Mouse (Mus musculus): ENCODE measurements around the gene Arid4a. TPM values are rescaled to one million over a fixed set of nuclear protein-coding genes. Genes with fewer than 3 reads are reported as not detected.

The Arid4a gene
- polyA plus RNA-seq, 1 experiment = 8.1 TPM

- peak; percentile 77 for DNase-seq
- H3K4me3 ChIP-seq (ENCODE audit: control insufficient read depth, insufficient read depth, low read length) = peak overlapping the region; percentile 67
- TF ChIP-seq CTCF (IDR thresholded peaks at IDR 0.05; ENCODE audit: borderline replicate concordance, control insufficient read depth, extremely low read depth, insufficient read depth, low read length, poor library complexity) = no peak
- peak; percentile 51; the same call in 1 of the 2 replicates for TF ChIP-seq POLR2A (IDR thresholded peaks at IDR 0.05; ENCODE audit: control insufficient read depth, extremely low read depth, insufficient read depth, low read length, poor library complexity)
- peak overlapping the region; percentile 74 for H3K27ac ChIP-seq (ENCODE audit: control insufficient read depth, insufficient read depth, low read length)
- peaks cover 5% of the 10 kb centered on the region for H3K4me1 ChIP-seq (replicated peaks; ENCODE audit: control insufficient read depth, insufficient read depth, low read length)
- H3K27me3 ChIP-seq (ENCODE audit: control insufficient read depth, insufficient read depth, low read length) = no peaks in the 10 kb centered on the region
- under 1% methylated on average over 30 of the region's 30 CpGs for WGBS
- H3K36me3 ChIP-seq (ENCODE audit: control insufficient read depth, insufficient read depth, low read length) = no peaks in the 10 kb centered on the region; the same call in 1 of the 2 replicates
Measured at GRCm38 (mm10) chr12:71136974-71137491, 121.2 kb downstream of the Arid4a start.

DNA sequence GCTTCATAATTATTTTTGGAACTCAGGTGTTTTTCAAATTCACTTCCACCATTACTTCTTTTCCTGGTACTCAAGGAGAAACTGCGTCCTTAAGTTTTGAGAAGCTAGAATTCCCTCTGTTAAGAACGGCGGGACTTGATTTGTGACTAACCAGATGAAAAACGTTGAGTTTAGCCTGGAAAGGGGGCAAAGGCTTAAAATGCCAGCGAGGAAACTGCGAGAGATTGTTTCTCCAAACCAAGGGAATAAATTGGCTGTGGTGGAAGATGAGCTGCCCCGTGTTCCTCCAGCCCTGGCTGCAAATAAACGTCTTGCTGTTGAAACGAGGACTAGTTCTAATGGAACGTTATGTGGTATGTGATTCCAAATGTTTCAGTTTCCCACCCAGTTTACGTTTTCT lies 121.9 kb downstream of the Arid4a start:
- DNase-seq = no peak
- Histone ChIP-seq H3K27me3 (ENCODE audit: control insufficient read depth, insufficient read depth, low read length) (no peaks in the 10 kb centered on the region), H3K4me3 (ENCODE audit: control insufficient read depth, insufficient read depth, low read length) (peak overlapping the region; percentile 28), H3K27ac (ENCODE audit: control insufficient read depth, insufficient read depth, low read length) (no peak overlapping the region), H3K4me1 (replicated peaks; ENCODE audit: control insufficient read depth, insufficient read depth, low read length) (peaks cover 5% of the 10 kb centered on the region), H3K36me3 (ENCODE audit: control insufficient read depth, insufficient read depth, low read length) (peaks cover 6% of the 10 kb centered on the region)
- WGBS = under 1% methylated on average over 11 of the region's 11 CpGs
- no peak for TF ChIP-seq POLR2A (IDR thresholded peaks at IDR 0.05; ENCODE audit: control insufficient read depth, extremely low read depth, insufficient read depth, low read length, poor library complexity)
- TF ChIP-seq CTCF (IDR thresholded peaks at IDR 0.05; ENCODE audit: borderline replicate concordance, control insufficient read depth, extremely low read depth, insufficient read depth, low read length, poor library complexity) = no peak

- peaks cover 8% of the 10 kb centered on the region for H3K4me1 ChIP-seq (replicated peaks; ENCODE audit: control insufficient read depth, insufficient read depth, low read length)
- TF ChIP-seq POLR2A (IDR thresholded peaks at IDR 0.05; ENCODE audit: control insufficient read depth, extremely low read depth, insufficient read depth, low read length, poor library complexity) = no peak
- TF ChIP-seq CTCF (IDR thresholded peaks at IDR 0.05; ENCODE audit: borderline replicate concordance, control insufficient read depth, extremely low read depth, insufficient read depth, low read length, poor library complexity) = no peak
- 85% methylated on average over 5 of the region's 5 CpGs for WGBS
- H3K36me3 ChIP-seq (ENCODE audit: control insufficient read depth, insufficient read depth, low read length) = peaks cover 8% of the 10 kb centered on the region
- no peaks in the 10 kb centered on the region for H3K27me3 ChIP-seq (ENCODE audit: control insufficient read depth, insufficient read depth, low read length)
- no peak overlapping the region for H3K27ac ChIP-seq (ENCODE audit: control insufficient read depth, insufficient read depth, low read length)
- DNase-seq = peak; percentile 30
- H3K4me3 ChIP-seq (ENCODE audit: control insufficient read depth, insufficient read depth, low read length) = no peak overlapping the region
Measured at GRCm38 (mm10) chr12:71139258-71139828, 123.6 kb downstream of the Arid4a start.

DNA sequence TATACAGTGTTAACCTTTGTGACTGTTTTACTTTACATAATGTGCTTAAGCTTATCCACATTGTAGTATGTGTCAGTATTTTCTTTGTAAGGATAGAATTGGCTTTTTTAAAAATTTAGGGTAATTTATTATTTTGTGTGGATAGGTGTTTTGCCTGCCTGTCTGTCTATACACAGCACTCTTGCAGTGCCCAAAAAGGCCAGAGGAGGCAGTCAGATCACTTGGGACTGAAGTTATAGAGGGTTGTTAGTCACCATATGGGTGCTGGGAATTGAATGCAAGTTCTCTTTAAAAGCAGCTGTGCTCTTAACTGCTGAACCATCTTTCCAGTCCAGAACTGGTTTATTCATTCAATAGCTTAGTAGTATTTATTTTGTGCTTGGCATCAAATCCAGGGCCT lies 125.4 kb downstream of the Arid4a start:
- no peaks in the 10 kb centered on the region for H3K27me3 ChIP-seq (ENCODE audit: control insufficient read depth, insufficient read depth, low read length)
- no peak overlapping the region for H3K4me3 ChIP-seq (ENCODE audit: control insufficient read depth, insufficient read depth, low read length)
- no peak for DNase-seq
- H3K36me3 ChIP-seq (ENCODE audit: control insufficient read depth, insufficient read depth, low read length) = peaks cover 8% of the 10 kb centered on the region
- H3K27ac ChIP-seq (ENCODE audit: control insufficient read depth, insufficient read depth, low read length) = no peak overlapping the region
- TF ChIP-seq CTCF (IDR thresholded peaks at IDR 0.05; ENCODE audit: borderline replicate concordance, control insufficient read depth, extremely low read depth, insufficient read depth, low read length, poor library complexity) (no peak), POLR2A (IDR thresholded peaks at IDR 0.05; ENCODE audit: control insufficient read depth, extremely low read depth, insufficient read depth, low read length, poor library complexity) (no peak)
- H3K4me1 ChIP-seq (replicated peaks; ENCODE audit: control insufficient read depth, insufficient read depth, low read length) = peaks cover 10% of the 10 kb centered on the region

DNA sequence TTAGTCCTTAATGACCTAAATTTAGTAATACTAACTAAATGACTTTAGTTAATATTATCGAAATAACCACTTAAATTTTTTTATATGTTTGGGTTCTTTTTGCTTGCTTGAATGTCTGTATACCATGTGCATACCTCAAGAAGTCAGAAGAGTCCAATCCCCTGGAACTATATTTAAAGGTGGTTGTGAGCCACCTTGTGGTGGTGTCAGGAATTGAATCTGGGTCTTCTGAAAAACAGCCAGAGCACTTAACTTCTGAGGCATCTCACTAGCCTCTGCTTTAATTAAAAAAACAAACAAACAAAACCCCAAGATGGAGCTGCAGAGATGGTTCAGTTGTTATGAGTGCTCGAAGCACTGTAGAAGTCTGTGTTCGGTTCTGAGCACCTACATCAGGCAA lies 131.9 kb downstream of the Arid4a start:
- Histone ChIP-seq H3K27ac (ENCODE audit: control insufficient read depth, insufficient read depth, low read length) (no peak overlapping the region), H3K4me1 (replicated peaks; ENCODE audit: control insufficient read depth, insufficient read depth, low read length) (peaks cover 4% of the 10 kb centered on the region; the same call in 1 of the 2 replicates), H3K36me3 (ENCODE audit: control insufficient read depth, insufficient read depth, low read length) (peaks cover 37% of the 10 kb centered on the region), H3K4me3 (ENCODE audit: control insufficient read depth, insufficient read depth, low read length) (no peak overlapping the region), H3K27me3 (ENCODE audit: control insufficient read depth, insufficient read depth, low read length) (no peaks in the 10 kb centered on the region)
- peak; percentile 56 for DNase-seq
- WGBS = 89% methylated on average over 3 of the region's 3 CpGs
- TF ChIP-seq CTCF (IDR thresholded peaks at IDR 0.05; ENCODE audit: borderline replicate concordance, control insufficient read depth, extremely low read depth, insufficient read depth, low read length, poor library complexity) = no peak
- no peak for TF ChIP-seq POLR2A (IDR thresholded peaks at IDR 0.05; ENCODE audit: control insufficient read depth, extremely low read depth, insufficient read depth, low read length, poor library complexity)

Other genes with a start within 250 kb of the Arid4a start
- 21.2 and 22.2 TPM in 2 replicates for gene Frmd6, start 190.5 kb upstream of the Arid4a start, polyA plus RNA-seq (2012; rRNA removed)
- 39.0 and 41.8 TPM in 2 replicates for gene Actr10, start 78.1 kb upstream of the Arid4a start, polyA plus RNA-seq (2012; rRNA removed)
- gene Psma3, start 41.4 kb upstream of the Arid4a start, polyA plus RNA-seq (2012; rRNA removed) = 28.2 and 35.6 TPM in 2 replicates
- not detected in 2 replicates for gene Tomm20l, start 95.4 kb downstream of the Arid4a start, polyA plus RNA-seq (2012; rRNA removed)
- 12.4 and 15.7 TPM in 2 replicates for gene Timm9, start 120.7 kb downstream of the Arid4a start, polyA plus RNA-seq (2012; rRNA removed)
- gene 2700049A03Rik, start 120.9 kb downstream of the Arid4a start, polyA plus RNA-seq (2012; rRNA removed) = 6.6 and 7.0 TPM in 2 replicates

All from thymus, adult 2 months (tissue).